Mouse (Mus musculus) heart, postnatal 14 days (tissue): ENCODE measurements around the gene Itih2. TPM values are rescaled to one million over a fixed set of nuclear protein-coding genes. Genes with fewer than 3 reads are reported as not detected.
A peak's percentile ranks its signal among the peaks of the same experiment; 100 is the strongest.

ENCODE experiments used
- DNase-seq, 2 experiments: peaks; one replicate each; pipeline ENCODE4 v3.0.0; 2021 to 2022
- intact Hi-C: fragments of 180-260 bp; cut with DNase I; formaldehyde crosslinking; loops from one replicate; pipeline ENCODE4 v1.15.1; 2025
- long read RNA-seq, 2 experiments: library from polyadenylated mRNA; stranded (forward); transcript quantifications; one replicate each; pipeline ENCODE4 v2.0.0; 2021
- total RNA-seq, 2 experiments: library from RNA; stranded (reverse); gene quantifications; 2 replicates each; pipeline ENCODE4 v1.2.3; 2021

Itih2 gene
- total RNA-seq, result under 1 TPM; 0.37 to 0.67 TPM
- long read RNA-seq, experiment 1, result 0 reads
- long read RNA-seq, experiment 2, result 0 reads

DNA sequence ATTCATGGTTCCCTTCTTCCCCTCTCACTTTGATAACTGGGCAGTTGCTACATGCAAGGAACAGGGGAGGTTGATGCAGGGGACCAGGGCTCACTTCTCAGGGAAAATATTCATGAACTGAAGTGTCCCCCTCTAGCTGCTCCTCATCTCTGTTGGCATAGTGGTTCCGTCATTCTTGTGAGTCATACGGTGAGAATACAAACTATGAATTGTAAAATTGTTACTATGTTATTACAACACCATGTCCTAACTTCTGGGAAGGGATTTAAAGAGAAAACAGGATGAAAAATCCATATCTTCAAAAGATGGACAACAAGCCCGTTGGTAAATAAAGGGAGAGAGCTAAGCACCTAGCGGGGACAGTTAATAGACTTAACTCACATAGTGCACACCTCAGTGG, at the start of gene Itih2:
Itih2 (minus strand) TSS at position 101 of the 400 bp plus-strand sequence.
- intact Hi-C loops, result no loop called here

DNA sequence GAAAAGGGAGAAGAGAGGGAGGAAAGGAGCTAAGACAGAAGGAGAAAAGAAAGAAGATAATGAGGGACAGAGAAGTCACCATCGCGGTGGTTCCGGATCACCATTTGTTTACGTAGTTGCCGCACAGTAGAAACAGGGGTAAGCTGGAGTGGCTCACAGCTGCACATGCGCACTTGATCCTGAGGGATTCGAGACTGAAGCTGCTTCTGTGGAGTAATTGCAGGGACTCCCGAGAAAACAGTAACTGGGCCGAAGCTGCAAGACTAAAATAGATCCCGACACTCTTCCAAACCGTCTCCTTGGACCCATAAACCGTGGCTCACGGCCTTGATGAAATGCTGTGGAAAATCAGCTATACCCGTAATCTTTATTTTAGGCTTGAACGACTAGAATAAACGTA, 38.8 kb upstream of the Itih2 start:
- intact Hi-C loops, result no loop called here
- DNase-seq, result no peak

More for the DNA sequence above, at the start of gene Itih2:
- DNase-seq, result no peak

DNA sequence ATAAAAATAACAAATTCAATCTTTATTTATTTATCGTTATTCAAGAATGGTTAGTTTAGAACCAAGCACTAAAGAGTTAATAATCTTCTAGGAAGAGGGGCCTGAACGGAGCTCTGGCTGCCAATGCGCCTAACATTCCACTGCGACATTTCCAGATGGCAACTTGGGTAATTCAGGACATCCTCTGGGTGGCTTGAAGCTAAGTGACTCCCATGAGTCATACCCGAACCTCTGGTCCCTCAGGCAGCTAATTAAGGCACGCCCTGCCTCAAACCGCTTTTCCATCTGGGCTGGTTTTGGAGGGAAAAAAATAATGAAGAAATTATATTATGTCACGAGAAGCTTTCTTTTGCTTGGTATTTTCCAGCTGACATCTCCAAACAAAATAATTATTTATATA, 36.8 kb upstream of the Itih2 start:
- intact Hi-C loops, result no loop called here
- peak in 1 of 2 experiments; percentile 18 for DNase-seq

DNA sequence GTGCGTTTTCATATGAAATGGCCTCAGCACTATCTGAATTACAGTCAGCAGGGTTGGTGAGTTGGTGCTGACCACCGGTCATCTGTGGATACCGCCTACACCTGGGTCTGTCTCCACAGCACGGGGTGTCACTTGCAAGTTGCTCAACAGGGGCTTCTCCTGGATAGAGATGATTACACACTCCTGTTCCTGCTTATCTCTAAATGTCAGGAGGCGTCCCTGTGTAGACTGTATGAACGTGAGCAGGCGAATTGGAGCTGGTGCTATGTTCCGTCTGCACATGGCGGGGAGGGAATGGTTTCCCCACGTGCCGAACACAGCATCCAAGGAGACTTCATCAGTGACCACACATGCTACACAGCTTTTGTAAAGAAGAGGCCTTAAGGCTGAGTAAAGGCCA, 36.1 kb upstream of the Itih2 start:
- no peak for DNase-seq
- intact Hi-C loops, result no loop called here

DNA sequence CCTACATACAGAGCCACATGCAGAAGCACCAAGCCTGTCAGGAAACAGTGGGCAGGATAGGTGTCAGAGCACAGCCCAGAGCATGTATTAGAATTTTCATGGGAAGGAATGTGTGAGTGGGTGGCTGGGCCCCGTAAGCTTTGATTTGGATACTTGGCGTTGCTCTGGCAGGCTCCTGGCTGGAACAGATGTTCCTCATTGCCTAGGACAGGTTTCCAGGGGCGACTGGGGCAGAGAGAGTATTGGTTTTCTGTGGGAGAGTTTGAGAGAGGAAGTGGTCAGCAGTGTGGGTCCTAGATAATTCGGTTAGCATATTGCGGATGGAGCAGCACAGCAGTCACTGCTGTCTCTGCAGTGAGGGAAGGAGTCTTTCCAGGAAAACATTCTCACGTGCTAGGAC, 35.4 kb upstream of the Itih2 start:
- DNase-seq, result peak in 1 of 2 experiments; percentile 11
- intact Hi-C loops, result no loop called here

DNA sequence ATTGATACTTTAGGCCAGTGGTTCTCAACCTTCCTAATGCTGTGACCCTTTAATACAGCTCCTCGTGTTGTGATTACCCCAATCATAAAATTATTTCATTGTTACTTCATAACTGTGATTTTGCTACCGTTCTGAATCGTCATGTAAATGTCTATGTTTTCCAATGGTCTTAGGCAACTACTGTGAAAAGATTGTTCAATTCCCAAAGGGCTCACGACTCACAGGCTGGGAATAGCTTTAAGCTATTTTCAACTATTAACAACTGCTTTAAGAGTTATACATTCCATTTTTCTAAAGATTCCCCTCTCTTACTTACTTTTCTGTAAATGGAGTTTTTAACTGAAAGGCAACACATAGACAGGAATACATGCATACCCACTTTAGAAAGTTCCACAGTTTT, 30.8 kb upstream of the Itih2 start:
- no peak for DNase-seq
- intact Hi-C loops, result no loop called here

DNA sequence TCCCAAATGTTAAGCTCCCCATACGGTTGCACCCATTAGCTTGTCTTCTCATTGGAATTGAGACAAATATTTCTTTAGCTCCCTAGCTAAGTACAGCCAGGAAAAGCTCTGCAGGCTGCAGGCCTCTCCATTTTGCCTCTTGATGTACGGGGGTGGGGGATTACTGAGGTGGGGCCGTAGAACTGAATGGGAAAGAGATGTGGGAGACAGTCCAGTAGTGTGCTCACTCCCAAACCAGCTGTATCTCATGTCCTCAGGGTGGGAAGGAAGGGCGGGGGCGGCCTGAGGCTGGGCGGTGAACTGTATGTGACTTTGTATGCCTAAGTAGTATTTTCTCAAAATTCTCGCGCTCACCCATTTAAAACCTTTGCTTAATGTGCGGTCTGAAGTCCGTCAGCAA, 26.0 kb upstream of the Itih2 start:
- intact Hi-C loops, result no loop called here
- DNase-seq, result no peak

DNA sequence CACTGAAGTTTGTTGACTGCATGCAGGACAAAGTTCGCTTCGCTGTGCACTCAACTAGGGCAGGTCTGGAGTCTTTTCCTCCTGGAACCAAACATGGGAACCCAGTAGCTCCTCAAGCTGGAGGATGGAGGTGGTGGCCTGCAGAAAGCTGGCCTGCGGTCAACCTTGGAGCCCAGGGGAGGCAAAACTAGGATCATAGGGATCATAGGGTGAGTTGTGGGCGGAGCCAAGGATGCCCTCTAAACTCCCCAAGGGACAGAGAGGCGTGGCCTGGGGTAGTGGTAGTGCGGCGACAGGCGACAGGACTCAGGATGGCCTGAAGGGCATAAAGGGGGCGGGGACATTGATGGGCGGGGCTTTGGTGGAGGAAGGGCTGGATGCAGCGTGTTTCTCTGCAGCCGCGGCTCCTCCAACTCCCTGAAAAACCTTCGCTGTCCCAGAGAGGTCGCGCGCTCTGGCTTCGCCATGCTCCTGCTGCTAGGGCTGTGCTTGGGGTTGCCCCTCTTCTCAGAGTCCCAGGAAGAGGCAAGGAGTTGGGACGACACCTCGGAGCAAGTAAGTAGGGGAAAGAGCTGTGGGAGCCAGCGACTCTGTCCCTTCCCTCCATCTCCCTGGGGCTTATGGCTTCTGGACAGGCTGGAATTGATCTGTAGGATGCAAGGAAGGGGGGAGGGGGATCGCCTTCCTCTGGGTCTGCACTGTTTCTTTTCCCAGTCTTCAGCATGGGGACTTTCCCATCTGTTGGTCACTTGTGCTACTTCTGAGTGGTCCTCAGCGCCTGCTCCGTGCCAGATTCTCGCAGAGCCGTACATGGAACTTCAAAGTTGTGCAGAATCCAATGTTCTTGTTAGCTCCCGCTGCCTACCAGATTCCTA, 22.2 kb upstream of the Itih2 start, which contains the start of gene Itih5:
Itih5 (plus strand) TSS at position 371 of the 875 bp plus-strand sequence.
- peak; percentile 43 to 52 for DNase-seq
- intact Hi-C loops, result no loop called here

DNA sequence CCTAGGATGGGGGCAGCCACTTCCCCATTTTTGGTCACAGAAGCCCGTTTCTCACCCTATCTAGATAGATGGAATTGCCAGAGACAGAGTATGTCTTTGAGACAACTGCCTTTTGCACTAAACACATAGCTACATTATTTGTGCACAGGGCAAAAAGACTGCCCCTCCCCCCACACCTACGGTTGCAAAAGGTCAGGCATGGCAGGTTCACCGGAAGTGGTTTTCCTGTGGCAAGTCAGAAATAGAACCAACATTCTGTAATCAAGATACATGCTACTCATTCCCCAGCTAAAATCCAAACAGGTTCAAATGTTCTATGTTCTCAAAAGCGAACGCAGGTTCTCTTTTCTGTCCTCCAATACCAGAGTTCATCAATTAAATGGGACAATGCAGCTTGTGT, 21.4 kb upstream of the Itih2 start:
- no peak for DNase-seq
- intact Hi-C loops, result no loop called here

DNA sequence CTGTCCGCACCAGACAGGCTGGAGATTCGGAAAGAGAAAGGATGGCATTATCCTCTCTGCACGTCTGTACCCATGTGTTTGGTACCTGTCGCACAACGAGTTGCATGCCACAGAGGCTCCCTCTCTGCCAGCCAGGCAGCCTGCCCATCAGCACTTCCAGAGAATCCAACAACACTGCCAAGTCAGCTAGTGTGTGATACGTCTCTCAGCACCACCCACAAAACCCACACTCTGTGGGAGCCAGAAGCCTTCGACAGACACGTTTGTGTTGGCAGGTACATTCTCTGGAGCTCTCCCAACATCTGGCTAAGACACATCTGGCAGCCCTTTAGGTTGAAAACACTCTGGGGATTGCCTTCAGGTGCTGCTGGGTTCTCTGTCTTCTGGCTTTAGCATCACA, 16.0 kb upstream of the Itih2 start:
- intact Hi-C loops, result no loop called here

DNA sequence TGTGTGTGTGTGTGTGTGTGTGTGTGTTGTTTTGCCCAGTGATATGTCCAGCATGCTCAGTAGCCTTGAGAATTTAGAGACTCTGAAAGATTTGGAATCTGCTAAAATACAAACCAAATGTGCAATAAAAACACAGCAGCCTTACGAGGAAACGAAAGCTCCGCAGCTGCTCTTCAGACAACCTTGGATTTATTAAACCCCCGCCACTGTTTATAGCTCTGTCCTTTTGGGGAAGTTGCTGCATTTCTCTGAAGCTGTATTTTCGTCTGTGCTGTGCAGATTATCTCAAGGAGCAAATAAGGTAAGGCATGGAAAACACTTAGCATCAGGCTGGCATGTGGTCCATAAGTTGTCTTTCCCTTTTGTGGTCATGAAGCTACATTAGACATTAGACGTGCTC, 14.3 kb upstream of the Itih2 start:
- intact Hi-C loops, result no loop called here
- no peak for DNase-seq

More for the DNA sequence above, 16.0 kb upstream of the Itih2 start:
- DNase-seq, result peak in 1 of 2 experiments; percentile 36

DNA sequence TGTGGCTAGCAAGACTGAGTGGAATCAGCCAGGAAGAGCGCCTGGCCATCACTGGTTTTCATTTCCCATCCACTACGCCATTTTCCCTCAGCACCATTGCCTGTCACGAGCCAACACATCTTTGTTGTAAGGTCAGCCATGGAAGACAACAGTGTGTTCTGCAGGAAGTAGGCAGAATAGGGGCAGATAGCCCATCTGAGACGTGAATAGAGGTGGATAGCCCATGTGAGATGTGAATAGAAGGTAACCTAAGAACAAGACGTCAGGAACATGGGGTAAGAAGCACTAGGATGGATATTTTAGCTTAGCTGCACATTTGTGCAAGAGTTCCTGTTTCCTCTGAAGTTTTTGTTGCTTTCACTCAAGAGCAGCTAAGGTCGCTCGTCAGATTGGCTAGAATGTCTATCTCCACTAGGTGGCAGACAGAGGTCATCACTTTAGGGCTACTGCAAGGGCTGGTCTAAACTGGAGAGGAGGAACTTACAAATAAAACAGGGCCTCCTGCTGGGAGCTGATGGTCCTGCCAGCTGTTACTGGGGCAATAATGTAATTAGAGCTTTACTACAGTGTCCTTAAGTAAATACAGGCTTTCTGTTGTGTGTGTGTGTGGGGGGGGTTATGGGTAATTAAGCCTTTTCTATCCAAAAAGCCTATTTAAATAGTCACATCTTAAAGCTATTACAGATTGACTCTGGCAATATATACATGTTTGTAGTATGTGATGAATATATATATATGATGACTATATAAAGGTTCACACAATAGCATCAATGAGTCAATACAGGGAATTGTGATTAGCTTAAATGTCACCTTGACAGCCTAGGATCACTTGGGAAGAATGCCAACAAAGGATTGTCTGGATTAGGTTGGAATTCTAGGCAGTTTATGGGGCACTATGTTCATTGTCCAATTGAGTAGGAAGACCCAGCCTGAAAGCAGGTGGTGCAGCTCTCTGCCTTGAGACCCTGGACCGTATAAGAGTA, 11.6 kb upstream of the Itih2 start:
- intact Hi-C loops, result loop anchor here (1.0 to 2.0 kb wide), 2 partner anchors 42 to 146 kb away; no protein-coding TSS in a partner anchor
- DNase-seq, result peak; percentile 50 to 75

DNA sequence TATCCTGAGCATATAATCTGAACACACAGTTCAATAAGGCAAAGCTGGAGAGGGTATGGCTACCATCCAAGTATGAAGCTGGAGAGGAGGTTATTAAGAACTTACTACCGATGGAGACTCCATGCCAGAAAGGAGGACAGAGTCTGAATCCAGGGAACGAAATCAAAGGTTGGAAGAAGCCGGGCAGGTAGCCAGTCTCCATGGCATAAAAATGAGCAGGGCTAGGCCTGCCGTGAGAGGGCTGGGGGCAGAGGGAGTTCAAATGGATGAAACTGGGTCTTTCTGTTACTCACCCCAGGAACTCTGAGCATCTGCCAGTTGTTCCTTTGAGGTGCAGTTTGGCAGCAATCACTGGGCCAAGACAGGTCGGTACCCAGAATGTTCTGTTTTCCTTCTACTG, 9.3 kb upstream of the Itih2 start:
- no peak for DNase-seq
- intact Hi-C loops, result no loop called here

DNA sequence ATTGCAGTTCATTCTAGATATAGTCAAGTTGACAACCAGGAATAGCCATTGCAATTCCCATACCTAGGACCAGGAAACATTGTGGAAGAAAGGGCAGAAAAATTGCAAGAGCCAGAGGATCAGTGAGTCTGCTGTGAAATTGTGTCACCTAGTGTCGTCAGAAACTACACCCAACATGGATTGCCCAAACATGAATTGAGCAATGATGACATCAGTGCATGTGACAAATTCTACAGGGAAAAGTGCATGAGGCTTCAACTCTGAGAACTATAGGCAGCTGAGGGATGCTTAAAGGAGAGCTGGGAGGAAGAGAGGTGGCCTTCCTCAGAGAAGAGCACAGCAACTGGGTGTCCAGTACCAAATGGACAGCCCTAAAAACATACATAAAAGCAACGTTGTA, 6.1 kb upstream of the Itih2 start:
- DNase-seq, result no peak
- intact Hi-C loops, result no loop called here

DNA sequence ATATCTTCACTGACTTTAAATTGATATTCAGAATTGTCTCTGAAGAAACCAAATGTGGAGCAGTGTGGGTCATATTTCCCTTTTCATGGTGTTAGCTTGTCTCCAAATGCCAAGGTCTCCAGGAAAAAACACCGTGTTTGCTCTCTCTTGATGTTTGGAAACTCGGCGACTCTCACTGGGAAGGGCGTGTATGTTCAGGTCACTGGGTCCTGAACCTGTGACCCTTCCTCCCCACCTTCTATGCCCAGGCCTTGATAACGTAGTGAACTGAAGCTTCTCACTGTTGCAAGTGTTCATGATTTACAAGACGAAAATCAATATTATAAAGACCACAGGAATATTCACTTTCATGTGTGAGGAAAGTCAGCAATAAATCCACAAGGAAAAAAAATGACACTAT, 2.7 kb upstream of the Itih2 start:
- DNase-seq, result no peak
- intact Hi-C loops, result no loop called here

DNA sequence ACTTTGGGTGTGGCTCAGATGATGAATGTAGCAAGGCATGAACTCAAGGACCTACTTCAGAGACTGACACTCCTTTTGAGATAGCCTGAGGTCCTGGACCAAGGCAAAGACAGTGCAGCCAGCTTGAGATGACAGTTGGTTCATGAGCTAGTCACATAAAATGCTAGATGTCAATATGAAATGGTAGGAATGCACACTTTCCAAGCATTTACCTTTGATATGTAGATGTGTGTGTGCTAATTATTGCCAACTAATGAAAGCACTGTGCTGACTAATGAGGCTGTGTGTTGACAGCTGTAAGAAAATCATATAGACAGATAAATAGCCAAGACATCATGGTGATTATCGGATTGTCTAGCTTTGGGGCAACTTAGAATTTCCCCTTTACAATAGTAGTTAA, 932 bp upstream of the Itih2 start:
- no peak for DNase-seq
- intact Hi-C loops, result no loop called here

DNA sequence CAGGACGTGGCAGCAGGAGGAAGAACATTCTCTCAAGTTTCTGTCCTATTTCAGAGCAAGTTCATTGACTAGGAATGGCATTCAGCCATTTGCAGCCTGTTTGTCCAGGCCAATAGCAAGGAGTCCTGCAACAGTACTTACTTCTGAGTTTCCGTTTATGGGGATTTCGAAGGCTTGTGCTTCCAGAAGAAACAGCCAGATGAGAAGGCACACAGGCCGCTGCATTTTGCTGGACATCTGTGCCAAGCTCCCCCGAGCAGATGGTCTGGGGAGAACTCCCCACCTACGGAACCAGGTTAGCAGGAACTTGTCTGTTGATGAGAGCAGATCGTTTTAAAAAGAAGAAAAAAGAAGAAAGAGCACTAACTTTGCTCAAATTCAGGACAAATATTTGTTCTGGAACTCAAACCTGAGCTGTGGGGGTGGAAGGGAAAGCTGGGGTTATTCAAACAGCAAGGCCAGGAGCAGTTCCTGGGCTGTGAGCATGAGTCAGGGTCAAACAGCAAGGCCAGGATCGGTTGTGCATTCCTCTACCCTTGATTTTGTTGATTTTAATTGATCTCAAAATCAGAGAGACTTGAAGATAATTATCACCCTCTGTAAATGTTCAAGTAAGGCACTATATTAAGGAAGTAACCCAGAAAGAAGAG, 730 bp downstream of the Itih2 start:
- no peak for DNase-seq
- intact Hi-C loops, result no loop called here

DNA sequence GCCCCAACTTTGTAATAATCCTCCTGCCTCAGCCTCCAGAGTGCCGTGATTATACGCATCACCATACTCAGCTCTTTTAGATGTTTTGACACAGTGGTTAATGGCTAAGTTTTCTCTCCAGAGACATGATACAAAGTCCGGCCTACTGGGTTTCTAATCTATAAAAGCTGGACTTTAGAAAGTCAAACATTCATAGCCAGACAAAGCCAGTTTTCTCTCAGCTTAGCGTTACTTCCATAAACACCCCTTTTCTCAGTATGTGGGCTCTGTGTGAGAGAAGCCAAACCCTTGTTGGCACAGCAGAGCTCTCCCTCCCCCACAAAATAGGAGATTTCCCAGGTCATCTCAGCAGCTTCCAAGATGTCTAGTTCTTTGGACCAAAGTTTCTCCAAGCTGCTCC, 2.6 kb downstream of the Itih2 start:
- no peak for DNase-seq
- intact Hi-C loops, result no loop called here

DNA sequence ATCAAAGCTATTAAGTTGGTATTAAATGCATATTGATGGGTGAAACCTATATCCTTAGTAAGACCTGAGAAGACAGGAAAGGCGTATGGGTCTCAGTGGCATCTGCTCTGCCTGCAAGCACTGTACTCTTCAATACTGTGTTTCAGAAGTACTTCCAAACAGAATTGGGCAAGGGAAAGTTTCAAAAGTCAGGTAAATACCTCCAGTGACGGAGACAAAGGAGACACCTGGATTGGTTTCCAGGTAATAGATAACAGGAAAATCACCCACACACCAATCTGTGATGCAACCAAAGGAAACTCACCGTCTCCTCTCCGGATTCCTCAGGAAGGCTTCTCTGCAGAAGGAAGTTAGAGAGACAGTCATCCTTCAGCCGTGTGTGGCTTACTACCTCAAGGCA, 3.7 kb downstream of the Itih2 start:
- DNase-seq, result no peak
- intact Hi-C loops, result no loop called here

DNA sequence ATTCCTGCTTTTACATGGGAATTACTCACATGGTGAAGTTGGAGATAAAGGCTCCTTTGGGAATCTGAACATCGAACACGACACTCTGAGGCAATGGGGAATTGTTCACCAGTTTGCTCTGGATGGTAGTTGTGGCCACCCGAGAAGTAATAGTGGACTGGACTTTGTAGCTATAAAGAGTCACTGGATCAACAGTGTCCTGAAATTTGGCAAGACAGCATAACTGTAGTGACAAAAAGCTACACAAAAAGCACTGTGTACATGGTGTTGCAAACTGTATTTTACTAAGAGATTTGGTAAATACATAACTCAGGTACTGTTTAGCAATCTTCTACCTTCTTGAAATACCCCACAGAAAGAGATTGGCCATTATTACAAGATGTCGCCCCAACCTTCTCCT, 5.1 kb downstream of the Itih2 start:
- no peak for DNase-seq
- intact Hi-C loops, result no loop called here

DNA sequence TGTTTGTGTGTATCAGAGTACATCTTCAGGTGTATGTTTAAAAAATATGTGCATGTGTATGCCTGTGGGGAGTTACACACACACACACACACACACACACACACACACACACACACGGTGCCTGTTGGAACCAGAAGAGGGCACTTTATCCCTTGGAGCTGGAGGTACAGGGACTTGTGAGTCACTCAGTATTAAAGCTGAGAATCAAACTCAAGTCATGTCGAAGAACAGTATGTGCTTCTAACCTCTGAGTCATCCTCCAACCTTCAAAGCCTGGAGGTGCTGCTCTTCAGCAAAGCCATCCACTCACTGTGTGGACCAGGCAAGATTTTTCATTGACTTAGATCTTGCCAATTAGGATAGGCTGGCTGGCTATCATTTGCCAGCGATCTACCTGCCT, 9.4 kb downstream of the Itih2 start:
- no peak for DNase-seq
- intact Hi-C loops, result no loop called here
